Mouse (Mus musculus) small intestine, adult 2 months (tissue): Measurements from ENCODE around the gene Atn1. TPM values are rescaled to one million over a fixed set of nuclear protein-coding genes. Genes with fewer than 3 reads are reported as not detected.

ENCODE experiments used
- H3K27ac ChIP-seq: fragments of 200-500 bp; 2 replicates; pipeline ENCODE4 v1.5.1; 2012; ENCODE audit warnings: low read depth, low read length, control low read depth, inconsistent platforms; ENCODE audit not compliant: insufficient read depth
- H3K27me3 ChIP-seq: fragments of 200-500 bp; 2 replicates; pipeline ENCODE4 v1.6.1; 2012; ENCODE audit warnings: mild to moderate bottlenecking, moderate library complexity, low read length, inconsistent platforms; ENCODE audit not compliant: control insufficient read depth, insufficient read depth
- H3K36me3 ChIP-seq: fragments of 200-500 bp; 2 replicates; pipeline ENCODE4 v1.6.1; 2012; ENCODE audit warnings: mild to moderate bottlenecking, low read length, control low read depth, inconsistent platforms; ENCODE audit not compliant: control insufficient read depth, insufficient read depth
- H3K4me1 ChIP-seq: fragments of 200-500 bp; 2 replicates; pipeline ENCODE4 v1.6.1; 2012; ENCODE audit warnings: low read length, inconsistent platforms, mixed read lengths; ENCODE audit not compliant: control insufficient read depth, insufficient read depth, insufficient read length
- H3K4me3 ChIP-seq: fragments of 200-500 bp; 2 replicates; pipeline ENCODE4 v1.5.1; 2012; ENCODE audit warnings: low read depth, mild to moderate bottlenecking, control low read depth, inconsistent platforms, low read length, moderate library complexity
- CTCF ChIP-seq: fragments of 200-500 bp; IDR thresholded peaks from 2 replicates; pipeline ENCODE4 v1.5.1; 2012; ENCODE audit warnings: low read depth, mild to moderate bottlenecking, control low read depth, inconsistent platforms, low read length, moderate library complexity, mixed read lengths; ENCODE audit not compliant: insufficient replicate concordance, insufficient read length; ENCODE audit errors: extremely low read depth
- POLR2A ChIP-seq: fragments of 200-500 bp; IDR thresholded peaks from 2 replicates; pipeline ENCODE4 v1.6.1; 2012; ENCODE audit warnings: low read depth, mild to moderate bottlenecking, control low read depth, inconsistent platforms, low read length, moderate library complexity
- WGBS: fragments of 180-500 bp; shearing (Covaris S2); methylation state at CpG from one replicate; pipeline ENCODE4 v1.1.7; 2018; 5-methylcytosine and 5-hydroxymethylcytosine counted together
- polyA plus RNA-seq: library from polyadenylated mRNA; depleted of rRNA; stranded (reverse); fragments of >200 nt; gene quantifications from 2 replicates; pipeline ENCODE4 v1.2.3, GENCODE M21; 2012

The Atn1 gene
- polyA plus RNA-seq, 1 experiment: 92.6 TPM

GRCm38 (mm10) chr6:124740211-124740887, 16.0 kb downstream of the Atn1 start:
- WGBS: under 1% methylated on average over 29 of the region's 29 CpGs
- TF ChIP-seq CTCF (peak; percentile 58; the same call in 1 of the 2 replicates), POLR2A (no peak)
- H3K27ac ChIP-seq: peak overlapping the region; percentile 99
- H3K36me3 ChIP-seq: peaks cover 8% of the 10 kb centered on the region
- peak overlapping the region; percentile 74 for H3K4me3 ChIP-seq
- peaks cover 15% of the 10 kb centered on the region for H3K4me1 ChIP-seq
- H3K27me3 ChIP-seq: no peaks in the 10 kb centered on the region

GRCm38 (mm10) chr6:124739231-124739796, 17.0 kb downstream of the Atn1 start:
- 56% methylated on average over 10 of the region's 10 CpGs for WGBS
- peak overlapping the region; percentile 84 for H3K27ac ChIP-seq
- H3K4me1 ChIP-seq: peaks cover 9% of the 10 kb centered on the region
- H3K36me3 ChIP-seq: peaks cover 7% of the 10 kb centered on the region
- no peaks in the 10 kb centered on the region for H3K27me3 ChIP-seq
- no peak for TF ChIP-seq CTCF
- TF ChIP-seq POLR2A: no peak
- no peak overlapping the region for H3K4me3 ChIP-seq

GRCm38 (mm10) chr6:124738511-124739023, 17.8 kb downstream of the Atn1 start, which contains the start of gene Ptpn6:
Gene Ptpn6, minus strand, starts transcription at chr6:124738714.
- WGBS: 7% methylated on average over 15 of the region's 15 CpGs
- Histone ChIP-seq H3K27ac (peak within 1 kb of the TSS; percentile 84), H3K36me3 (peaks cover 7% of the 10 kb centered on the region), H3K4me3 (peak within 1 kb of the TSS; percentile 48), H3K27me3 (no peaks in the 10 kb centered on the region), H3K4me1 (peaks cover 9% of the 10 kb centered on the region)
- no peak; the same call in 1 of the 2 replicates for TF ChIP-seq POLR2A
- TF ChIP-seq CTCF: 0 out of 2 replicates have a peak, but pooled peaks have one; percentile 7

DNA sequence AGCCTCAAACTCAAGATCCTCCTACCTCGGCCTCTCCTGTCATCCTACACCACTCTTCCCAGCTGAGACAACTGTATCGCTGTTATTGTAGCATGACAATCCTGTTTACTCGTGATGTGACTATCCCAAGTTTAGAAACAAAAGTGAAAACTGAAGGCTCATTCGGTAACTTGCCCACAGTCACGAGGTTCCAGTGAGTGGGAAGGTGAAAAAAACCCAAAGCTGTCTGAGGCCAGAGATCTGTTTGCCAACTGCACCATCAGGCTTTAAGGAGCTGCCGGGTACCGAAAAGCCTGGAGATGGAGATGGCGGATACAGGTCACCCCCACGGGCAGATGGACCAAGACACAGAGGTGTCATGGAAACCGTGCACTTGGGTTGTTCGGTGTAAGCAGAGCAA, 19.3 kb downstream of the Atn1 start:
- Histone ChIP-seq H3K4me1 (peaks cover 17% of the 10 kb centered on the region), H3K36me3 (no peaks in the 10 kb centered on the region), H3K27ac (no peak overlapping the region), H3K27me3 (no peaks in the 10 kb centered on the region), H3K4me3 (no peak overlapping the region)
- 88% methylated on average over 11 of the region's 11 CpGs for WGBS
- TF ChIP-seq POLR2A: no peak
- no peak for TF ChIP-seq CTCF

DNA sequence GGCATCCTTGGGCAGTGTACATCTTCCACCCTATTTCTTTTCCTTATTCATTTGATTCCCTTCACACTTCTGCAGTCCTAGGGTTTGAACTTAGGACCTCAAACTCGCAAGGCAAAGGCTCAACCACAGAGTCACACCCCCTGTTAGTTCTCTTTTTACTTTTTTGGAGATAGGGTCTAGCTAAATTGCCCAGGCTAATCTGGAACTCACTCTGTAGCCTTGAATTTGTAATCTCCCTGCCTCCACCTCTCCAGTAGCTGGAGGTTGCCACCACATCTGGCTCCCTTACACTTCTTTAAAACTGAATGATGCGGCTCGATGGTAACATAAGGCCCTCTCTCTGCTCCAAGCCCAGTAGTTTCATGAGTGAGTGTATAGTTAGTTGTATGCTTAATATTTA, 21.9 kb downstream of the Atn1 start:
- no peak overlapping the region for H3K27ac ChIP-seq
- 91% methylated on average over 3 of the region's 3 CpGs for WGBS
- no peak for TF ChIP-seq CTCF
- no peak for TF ChIP-seq POLR2A
- peaks cover 2% of the 10 kb centered on the region; the same call in 1 of the 2 replicates for H3K36me3 ChIP-seq
- peaks cover 11% of the 10 kb centered on the region for H3K4me1 ChIP-seq
- H3K4me3 ChIP-seq: no peak overlapping the region
- no peaks in the 10 kb centered on the region for H3K27me3 ChIP-seq

DNA sequence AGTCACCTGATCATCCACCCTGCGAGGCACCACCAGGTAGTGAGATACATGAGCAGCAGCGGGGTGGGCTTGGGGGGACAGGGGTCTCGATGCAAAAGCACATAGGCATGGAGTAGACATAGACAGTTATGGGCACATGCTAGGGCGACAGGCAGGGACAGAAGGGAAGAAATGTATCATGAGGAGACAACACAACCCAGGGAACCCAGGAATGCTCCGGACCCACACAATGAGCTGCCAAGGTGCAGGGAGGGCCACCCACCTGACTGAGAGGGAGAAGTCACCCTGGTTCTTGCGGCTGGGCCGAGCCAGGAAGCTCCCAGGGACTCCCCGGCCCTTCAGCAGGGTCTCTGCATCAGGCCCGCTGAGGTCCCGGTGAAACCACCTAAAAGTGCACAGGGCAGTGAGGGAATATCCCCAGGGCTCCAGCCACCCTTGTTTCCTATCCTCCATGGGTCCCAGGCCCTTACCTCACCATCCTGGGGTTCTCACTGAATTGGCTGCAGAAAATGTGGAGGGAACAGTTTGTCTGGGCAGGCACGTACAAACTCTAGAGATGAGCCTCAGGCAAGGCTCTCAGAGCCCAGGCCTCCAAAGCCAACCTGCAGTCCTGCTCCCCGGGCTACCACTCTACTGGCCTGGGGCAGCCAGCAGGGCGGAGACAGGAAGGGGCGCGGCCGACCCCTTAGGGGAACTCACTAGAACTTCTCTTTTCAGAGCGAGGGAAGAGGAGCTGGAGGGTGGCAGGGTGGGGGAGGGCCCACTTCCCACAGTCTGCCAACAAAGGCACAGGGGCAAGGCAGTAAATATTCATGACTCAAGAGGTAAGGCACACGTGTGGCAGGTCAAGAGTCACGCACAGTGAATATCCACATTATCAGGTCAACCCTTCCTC, 23.6 kb downstream of the Atn1 start:
- 56% methylated on average over 19 of the region's 19 CpGs for WGBS
- Histone ChIP-seq H3K36me3 (peaks cover 5% of the 10 kb centered on the region; the same call in 1 of the 2 replicates), H3K27me3 (no peaks in the 10 kb centered on the region), H3K27ac (peak overlapping the region; percentile 84), H3K4me3 (peak overlapping the region; percentile 60), H3K4me1 (peaks cover 13% of the 10 kb centered on the region)
- peak; percentile 45; the same call in 1 of the 2 replicates for TF ChIP-seq POLR2A
- TF ChIP-seq CTCF: no peak

GRCm38 (mm10) chr6:124731038-124731437, 25.3 kb downstream of the Atn1 start:
- H3K27me3 ChIP-seq: no peaks in the 10 kb centered on the region
- H3K36me3 ChIP-seq: peaks cover 9% of the 10 kb centered on the region; the same call in 1 of the 2 replicates
- H3K27ac ChIP-seq: peak overlapping the region; percentile 20; the same call in 1 of the 2 replicates
- H3K4me3 ChIP-seq: no peak overlapping the region
- TF ChIP-seq CTCF (no peak), POLR2A (no peak)
- H3K4me1 ChIP-seq: peaks cover 15% of the 10 kb centered on the region
- 84% methylated on average over 7 of the region's 7 CpGs for WGBS
